Mouse (Mus musculus): ENCODE data around the gene Pusl1.
A peak's percentile ranks its signal among the peaks of the same experiment; 100 is the strongest.

The Pusl1 gene

GRCm38 (mm10) chr4:155886330-155886729, 5.3 kb downstream of the Pusl1 start:
- DNase-seq: no peak

- DNase-seq: peak; percentile 0 to 31
Observed at GRCm38 (mm10) chr4:155883587-155883986, 8.0 kb downstream of the Pusl1 start.

GRCm38 (mm10) chr4:155871404-155871803, 20.2 kb downstream of the Pusl1 start:
- no peak for DNase-seq

- DNase-seq: peak; percentile 97 to 98
Observed at GRCm38 (mm10) chr4:155869317-155870033, 22.1 kb downstream of the Pusl1 start, which contains the start of the genes Cptp and Ints11. TSS of gene Cptp (minus strand) at chr4:155869440. TSS of gene Ints11 (plus strand) at chr4:155869546.

- DNase-seq: peak; percentile 58 to 61
Observed at GRCm38 (mm10) chr4:155868614-155869298, 22.8 kb downstream of the Pusl1 start.

- DNase-seq: no peak
Observed at GRCm38 (mm10) chr4:155863001-155863400, 28.6 kb downstream of the Pusl1 start, which contains the start of gene Tas1r3. TSS of gene Tas1r3 (minus strand) at chr4:155863362.

GRCm38 (mm10) chr4:155861787-155862186, 29.8 kb downstream of the Pusl1 start:
- no peak for DNase-seq

GRCm38 (mm10) chr4:155859318-155859717, 32.3 kb downstream of the Pusl1 start:
- DNase-seq: peak in 1 of 2 experiments; percentile 73

GRCm38 (mm10) chr4:155856881-155857280, 34.7 kb downstream of the Pusl1 start:
- no peak for DNase-seq

- no peak for DNase-seq
Observed at GRCm38 (mm10) chr4:155856071-155856470, 35.5 kb downstream of the Pusl1 start.

GRCm38 (mm10) chr4:155854991-155855390, 36.6 kb downstream of the Pusl1 start:
- DNase-seq: no peak

GRCm38 (mm10) chr4:155853421-155853820, 38.2 kb downstream of the Pusl1 start:
- DNase-seq: no peak

- peak; percentile 81 for DNase-seq
Observed at GRCm38 (mm10) chr4:155851951-155852411, 39.6 kb downstream of the Pusl1 start.

- no peak for DNase-seq
Observed at GRCm38 (mm10) chr4:155851368-155851767, 40.2 kb downstream of the Pusl1 start.

GRCm38 (mm10) chr4:155849792-155850451, 41.7 kb downstream of the Pusl1 start:
- peak; percentile 69 to 76 for DNase-seq

- DNase-seq: no peak
Observed at GRCm38 (mm10) chr4:155849391-155849790, 42.2 kb downstream of the Pusl1 start.

- DNase-seq: peak; percentile 76 to 90
Observed at GRCm38 (mm10) chr4:155848434-155849095, 43.0 kb downstream of the Pusl1 start.

- peak; percentile 70 to 74 for DNase-seq
Observed at GRCm38 (mm10) chr4:155847591-155848352, 43.8 kb downstream of the Pusl1 start.

- DNase-seq: peak; percentile 91 to 96
Observed at GRCm38 (mm10) chr4:155846871-155847578, 44.6 kb downstream of the Pusl1 start, which contains the start of gene Dvl1. TSS of gene Dvl1 (plus strand) at chr4:155847402.

- DNase-seq: peak; percentile 75 to 84
Observed at GRCm38 (mm10) chr4:155843231-155843630, 48.4 kb downstream of the Pusl1 start.

GRCm38 (mm10) chr4:155841651-155842270, 49.8 kb downstream of the Pusl1 start:
- DNase-seq: no peak
